Mouse (Mus musculus): ENCODE results near the gene Gm9767. TPM values are rescaled to one million over a fixed set of nuclear protein-coding genes. Genes with fewer than 3 reads are reported as not detected.

Gene Gm9767
- polyA plus RNA-seq, 1 experiment, result not detected

DNA sequence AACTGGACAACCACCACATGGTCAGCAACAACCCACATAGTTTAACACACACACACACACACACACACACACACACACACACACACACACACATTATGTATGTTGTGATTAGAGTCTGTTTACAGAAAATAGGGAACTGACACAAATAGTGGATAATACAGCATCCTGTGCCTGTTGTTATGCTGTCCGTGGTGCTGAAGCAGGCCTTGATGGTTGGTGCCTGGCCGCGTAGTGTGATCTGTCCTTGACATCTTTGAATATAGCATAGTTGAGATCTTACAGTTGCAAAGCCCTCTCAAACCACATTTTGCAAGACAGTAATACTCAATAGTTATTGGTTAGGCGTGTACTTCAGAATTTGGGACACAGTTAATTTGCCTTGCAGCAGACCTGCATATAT lies 4.0 kb downstream of the Gm9767 start:
- no peak overlapping the region for H3K4me3 ChIP-seq (ENCODE audit: insufficient read depth, low read length)
- TF ChIP-seq CTCF (IDR thresholded peaks at IDR 0.05; ENCODE audit: borderline replicate concordance, insufficient read depth, low read length) (no peak), POLR2A (IDR thresholded peaks at IDR 0.05; ENCODE audit: low read depth, low read length) (no peak)
- no peaks in the 10 kb centered on the region for H3K4me1 ChIP-seq (ENCODE audit: control insufficient read depth, insufficient read depth, low read length)
- no peak overlapping the region for H3K27ac ChIP-seq (ENCODE audit: insufficient read depth, low read length)

DNA sequence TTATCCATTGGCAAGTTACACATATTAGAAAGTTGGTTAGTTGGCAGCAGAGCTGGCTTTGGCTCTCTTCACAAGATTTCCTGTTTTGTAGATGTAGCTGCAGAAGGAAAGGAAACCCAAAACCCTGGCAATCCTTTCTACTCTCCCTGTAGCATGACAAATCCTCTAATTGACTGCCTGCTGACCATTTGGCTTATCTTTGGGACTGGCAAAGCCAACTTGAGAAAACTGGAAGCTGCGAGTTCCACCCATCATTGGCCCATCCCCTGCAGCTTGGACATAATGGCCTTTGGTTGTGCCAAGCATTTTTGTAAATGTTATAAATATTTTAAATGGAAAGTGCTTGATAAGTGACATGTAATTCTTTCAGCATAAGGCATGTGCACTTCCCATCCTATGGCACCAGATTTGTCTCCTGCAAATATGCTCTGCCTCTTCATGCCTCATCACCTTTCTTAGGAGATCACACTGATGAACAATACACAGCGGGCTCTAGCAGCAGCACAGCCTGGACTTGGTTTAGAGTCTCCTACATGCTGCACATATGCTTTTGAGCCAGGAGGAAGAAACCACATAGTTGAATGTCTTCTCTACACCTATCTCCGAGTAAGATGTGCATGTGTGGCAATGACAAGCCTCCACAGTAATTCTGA lies 25.4 kb downstream of the Gm9767 start:
- TF ChIP-seq POLR2A (IDR thresholded peaks at IDR 0.05; ENCODE audit: low read depth, low read length) (no peak), CTCF (IDR thresholded peaks at IDR 0.05; ENCODE audit: borderline replicate concordance, insufficient read depth, low read length) (no peak)

DNA sequence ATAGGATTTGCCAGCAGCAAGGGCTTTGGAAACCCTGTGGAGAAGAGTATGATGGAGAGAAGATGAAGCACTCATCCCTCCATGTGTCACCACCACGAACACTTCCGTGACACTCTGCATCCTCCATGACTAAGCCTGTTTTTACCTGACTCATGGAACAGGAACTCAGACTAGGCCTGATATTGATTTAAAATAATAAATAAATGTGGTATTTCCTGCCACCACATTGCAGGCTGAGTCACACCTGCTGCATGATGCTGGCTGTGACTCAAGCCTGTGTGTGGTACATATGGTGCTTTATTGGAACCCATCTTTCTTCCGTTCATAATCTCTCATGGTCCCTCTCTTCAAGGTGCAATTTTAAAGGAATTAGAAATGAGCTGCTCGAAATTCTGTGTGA lies 36.4 kb downstream of the Gm9767 start:
- H3K27ac ChIP-seq (ENCODE audit: insufficient read depth, low read length), result no peak overlapping the region
- TF ChIP-seq CTCF (IDR thresholded peaks at IDR 0.05; ENCODE audit: borderline replicate concordance, insufficient read depth, low read length) (no peak), POLR2A (IDR thresholded peaks at IDR 0.05; ENCODE audit: low read depth, low read length) (no peak)
- no peak overlapping the region for H3K4me3 ChIP-seq (ENCODE audit: insufficient read depth, low read length)
- H3K4me1 ChIP-seq (ENCODE audit: control insufficient read depth, insufficient read depth, low read length), result no peaks in the 10 kb centered on the region; the same call in 1 of the 2 replicates

More for the DNA sequence above, 25.4 kb downstream of the Gm9767 start:
- Histone ChIP-seq H3K4me3 (ENCODE audit: insufficient read depth, low read length) (no peak overlapping the region), H3K4me1 (ENCODE audit: control insufficient read depth, insufficient read depth, low read length) (no peaks in the 10 kb centered on the region), H3K27ac (ENCODE audit: insufficient read depth, low read length) (no peak overlapping the region)

DNA sequence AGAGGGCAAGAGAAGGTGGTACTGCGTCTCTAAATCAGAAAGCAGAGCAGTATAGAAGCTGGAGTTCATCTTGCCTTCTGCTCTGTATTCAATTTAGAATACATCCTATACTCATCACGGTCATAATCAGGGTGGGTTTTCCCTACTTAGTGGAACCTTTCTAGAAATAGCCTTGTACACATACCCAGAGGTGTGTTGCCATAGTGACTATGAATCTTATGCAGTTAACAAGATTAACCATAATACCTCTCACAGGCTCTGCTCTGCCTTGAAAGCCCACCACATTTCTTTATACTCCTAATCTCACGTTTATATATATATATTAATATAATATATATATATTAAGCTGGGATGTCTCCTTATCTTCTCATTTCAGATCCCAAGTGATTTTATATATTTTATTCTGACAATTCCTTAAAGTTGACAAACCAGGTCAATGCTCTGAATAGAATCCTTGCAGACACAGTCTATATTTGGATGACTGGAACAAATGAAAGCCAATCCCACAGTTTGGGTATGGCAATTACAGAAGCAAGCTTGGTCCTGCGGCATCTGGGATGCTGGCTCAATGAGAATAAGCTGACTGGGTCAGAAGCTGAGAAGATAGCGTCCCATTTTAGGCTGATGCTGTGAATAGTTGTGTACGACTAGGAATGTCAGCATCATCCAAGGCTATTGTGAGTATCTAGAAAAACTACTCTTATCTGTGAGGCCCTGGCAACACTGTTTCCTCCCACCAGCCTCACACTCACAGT lies 41.2 kb downstream of the Gm9767 start:
- no peak overlapping the region for H3K4me3 ChIP-seq (ENCODE audit: insufficient read depth, low read length)
- TF ChIP-seq CTCF (IDR thresholded peaks at IDR 0.05; ENCODE audit: borderline replicate concordance, insufficient read depth, low read length), result no peak
- no peak for TF ChIP-seq POLR2A (IDR thresholded peaks at IDR 0.05; ENCODE audit: low read depth, low read length)
- no peak overlapping the region for H3K27ac ChIP-seq (ENCODE audit: insufficient read depth, low read length)
- H3K4me1 ChIP-seq (ENCODE audit: control insufficient read depth, insufficient read depth, low read length), result no peaks in the 10 kb centered on the region; the same call in 1 of the 2 replicates

DNA sequence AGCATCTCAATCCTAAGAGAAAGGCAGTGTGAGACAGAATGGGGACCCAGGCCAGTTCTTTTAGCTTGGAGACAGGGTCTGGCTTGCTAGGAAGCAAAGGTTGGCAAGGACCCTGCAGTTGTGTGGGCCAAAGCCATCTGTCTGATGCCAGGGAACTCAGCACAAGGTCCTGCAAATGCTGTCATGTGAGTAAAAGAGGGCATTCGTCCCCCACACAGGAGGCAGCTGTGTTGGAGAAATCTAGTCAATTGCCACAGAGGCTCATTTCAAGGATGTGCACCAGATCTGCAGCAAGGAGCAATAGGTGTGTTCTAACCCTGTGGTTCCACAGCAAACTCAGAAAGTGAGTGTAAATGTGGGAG lies 41.7 kb downstream of the Gm9767 start:
- Histone ChIP-seq H3K27ac (ENCODE audit: insufficient read depth, low read length) (no peak overlapping the region), H3K4me3 (ENCODE audit: insufficient read depth, low read length) (no peak overlapping the region), H3K4me1 (ENCODE audit: control insufficient read depth, insufficient read depth, low read length) (no peaks in the 10 kb centered on the region; the same call in 1 of the 2 replicates)
- no peak for TF ChIP-seq CTCF (IDR thresholded peaks at IDR 0.05; ENCODE audit: borderline replicate concordance, insufficient read depth, low read length)
- TF ChIP-seq POLR2A (IDR thresholded peaks at IDR 0.05; ENCODE audit: low read depth, low read length), result no peak

Other genes with a start within 250 kb of the Gm9767 start
- 9.8 and 29.3 TPM in 2 replicates for gene Tmem200a, start 797 bp downstream of the Gm9767 start, polyA plus RNA-seq (2011; ENCODE audit: insufficient read length, low read depth, missing spikeins)
- gene Samd3, start 151.5 kb downstream of the Gm9767 start, polyA plus RNA-seq (2011; ENCODE audit: insufficient read length, low read depth, missing spikeins), result not detected in 2 replicates